Mouse (Mus musculus): ENCODE data around the gene Glt28d2.

The Glt28d2 gene

GRCm38 (mm10) chr3:85827815-85828214 is 59.5 kb downstream of the Glt28d2 start:
- DNase-seq (ENCODE audit: low read depth, low spot score) = no peak

- no peak for DNase-seq (ENCODE audit: low read depth, low spot score)
Observed at GRCm38 (mm10) chr3:85827283-85827682, 60.0 kb downstream of the Glt28d2 start.

- DNase-seq (ENCODE audit: low read depth, low spot score) = no peak
Observed at GRCm38 (mm10) chr3:85820839-85821548, 66.3 kb downstream of the Glt28d2 start.
